Mouse (Mus musculus): ENCODE results near the gene Gm11037. TPM values are rescaled to one million over a fixed set of nuclear protein-coding genes. Genes with fewer than 3 reads are reported as not detected.

Gene Gm11037
- polyA plus RNA-seq, 1 experiment = not detected

- Histone ChIP-seq H3K4me1 (ENCODE audit: control insufficient read depth, insufficient read depth, low read length) (no peaks in the 10 kb centered on the region), H3K27ac (ENCODE audit: insufficient read depth, low read depth, low read length) (no peak overlapping the region), H3K4me3 (ENCODE audit: insufficient read depth, low read depth, low read length) (no peak overlapping the region)
- 85% methylated on average over 8 of the region's 8 CpGs for WGBS
- no peak for TF ChIP-seq CTCF (IDR thresholded peaks at IDR 0.05; ENCODE audit: insufficient read depth, low read depth, low read length)
- TF ChIP-seq POLR2A (IDR thresholded peaks at IDR 0.05; ENCODE audit: insufficient read depth, low read depth, low read length) = no peak
These were observed 1.6 kb downstream of the Gm11037 start for GRCm38 (mm10) chr2:131134826-131135400.

GRCm38 (mm10) chr2:131135521-131136139 is 2.3 kb downstream of the Gm11037 start:
- TF ChIP-seq POLR2A (IDR thresholded peaks at IDR 0.05; ENCODE audit: insufficient read depth, low read depth, low read length) (no peak), CTCF (IDR thresholded peaks at IDR 0.05; ENCODE audit: insufficient read depth, low read depth, low read length) (no peak)
- no peak overlapping the region for H3K27ac ChIP-seq (ENCODE audit: insufficient read depth, low read depth, low read length)
- 83% methylated on average over 11 of the region's 11 CpGs for WGBS
- no peak overlapping the region for H3K4me3 ChIP-seq (ENCODE audit: insufficient read depth, low read depth, low read length)
- no peaks in the 10 kb centered on the region for H3K4me1 ChIP-seq (ENCODE audit: control insufficient read depth, insufficient read depth, low read length)

- no peak overlapping the region for H3K4me3 ChIP-seq (ENCODE audit: insufficient read depth, low read depth, low read length)
- no peak for TF ChIP-seq POLR2A (IDR thresholded peaks at IDR 0.05; ENCODE audit: insufficient read depth, low read depth, low read length)
- no peak for TF ChIP-seq CTCF (IDR thresholded peaks at IDR 0.05; ENCODE audit: insufficient read depth, low read depth, low read length)
- no peak overlapping the region for H3K27ac ChIP-seq (ENCODE audit: insufficient read depth, low read depth, low read length)
- peaks cover 7% of the 10 kb centered on the region; the same call in 1 of the 2 replicates for H3K4me1 ChIP-seq (ENCODE audit: control insufficient read depth, insufficient read depth, low read length)
- WGBS = 90% methylated on average over 4 of the region's 4 CpGs
These were observed 5.0 kb downstream of the Gm11037 start for GRCm38 (mm10) chr2:131138296-131138695.

GRCm38 (mm10) chr2:131138760-131139159 is 5.5 kb downstream of the Gm11037 start:
- WGBS = 96% methylated on average over 7 of the region's 7 CpGs
- TF ChIP-seq CTCF (IDR thresholded peaks at IDR 0.05; ENCODE audit: insufficient read depth, low read depth, low read length) (no peak), POLR2A (IDR thresholded peaks at IDR 0.05; ENCODE audit: insufficient read depth, low read depth, low read length) (no peak)
- no peak overlapping the region for H3K27ac ChIP-seq (ENCODE audit: insufficient read depth, low read depth, low read length)
- peaks cover 7% of the 10 kb centered on the region; the same call in 1 of the 2 replicates for H3K4me1 ChIP-seq (ENCODE audit: control insufficient read depth, insufficient read depth, low read length)
- H3K4me3 ChIP-seq (ENCODE audit: insufficient read depth, low read depth, low read length) = no peak overlapping the region

DNA sequence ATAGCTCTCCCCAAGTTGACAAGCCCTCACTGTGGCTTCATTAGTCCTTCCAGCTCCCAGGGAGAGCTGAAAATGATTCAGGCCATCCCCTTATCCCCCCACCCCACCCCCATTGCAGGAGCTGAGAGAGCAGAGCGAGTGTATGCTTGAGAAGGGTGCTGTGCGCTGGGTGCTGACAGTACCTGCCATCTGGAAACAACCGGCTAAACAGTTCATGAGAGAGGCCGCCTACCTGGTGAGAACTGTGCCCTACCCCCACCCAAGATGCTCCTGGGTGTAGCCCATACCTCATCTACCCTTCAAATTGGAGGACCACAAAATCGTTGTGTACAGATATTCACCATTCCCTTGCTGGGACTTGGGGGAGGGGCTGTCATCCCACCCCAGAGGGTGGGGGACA is 6.0 kb downstream of the Gm11037 start:
- TF ChIP-seq CTCF (IDR thresholded peaks at IDR 0.05; ENCODE audit: insufficient read depth, low read depth, low read length) = no peak
- Histone ChIP-seq H3K27ac (ENCODE audit: insufficient read depth, low read depth, low read length) (no peak overlapping the region), H3K4me3 (ENCODE audit: insufficient read depth, low read depth, low read length) (no peak overlapping the region), H3K4me1 (ENCODE audit: control insufficient read depth, insufficient read depth, low read length) (peaks cover 7% of the 10 kb centered on the region; the same call in 1 of the 2 replicates)
- 90% methylated on average over 5 of the region's 5 CpGs for WGBS

- Histone ChIP-seq H3K4me1 (ENCODE audit: control insufficient read depth, insufficient read depth, low read length) (peaks cover 7% of the 10 kb centered on the region; the same call in 1 of the 2 replicates), H3K4me3 (ENCODE audit: insufficient read depth, low read depth, low read length) (no peak overlapping the region), H3K27ac (ENCODE audit: insufficient read depth, low read depth, low read length) (no peak overlapping the region)
- 78% methylated on average over 5 of the region's 5 CpGs for WGBS
- TF ChIP-seq CTCF (IDR thresholded peaks at IDR 0.05; ENCODE audit: insufficient read depth, low read depth, low read length) (no peak), POLR2A (IDR thresholded peaks at IDR 0.05; ENCODE audit: insufficient read depth, low read depth, low read length) (no peak)
These were observed 6.7 kb downstream of the Gm11037 start for GRCm38 (mm10) chr2:131139886-131140532.

- no peak overlapping the region for H3K27ac ChIP-seq (ENCODE audit: insufficient read depth, low read depth, low read length)
- TF ChIP-seq POLR2A (IDR thresholded peaks at IDR 0.05; ENCODE audit: insufficient read depth, low read depth, low read length) (no peak), CTCF (IDR thresholded peaks at IDR 0.05; ENCODE audit: insufficient read depth, low read depth, low read length) (no peak)
- H3K4me1 ChIP-seq (ENCODE audit: control insufficient read depth, insufficient read depth, low read length) = peaks cover 7% of the 10 kb centered on the region; the same call in 1 of the 2 replicates
- no peak overlapping the region for H3K4me3 ChIP-seq (ENCODE audit: insufficient read depth, low read depth, low read length)
- 79% methylated on average over 5 of the region's 5 CpGs for WGBS
These were observed 7.2 kb downstream of the Gm11037 start for GRCm38 (mm10) chr2:131140533-131140905.

DNA sequence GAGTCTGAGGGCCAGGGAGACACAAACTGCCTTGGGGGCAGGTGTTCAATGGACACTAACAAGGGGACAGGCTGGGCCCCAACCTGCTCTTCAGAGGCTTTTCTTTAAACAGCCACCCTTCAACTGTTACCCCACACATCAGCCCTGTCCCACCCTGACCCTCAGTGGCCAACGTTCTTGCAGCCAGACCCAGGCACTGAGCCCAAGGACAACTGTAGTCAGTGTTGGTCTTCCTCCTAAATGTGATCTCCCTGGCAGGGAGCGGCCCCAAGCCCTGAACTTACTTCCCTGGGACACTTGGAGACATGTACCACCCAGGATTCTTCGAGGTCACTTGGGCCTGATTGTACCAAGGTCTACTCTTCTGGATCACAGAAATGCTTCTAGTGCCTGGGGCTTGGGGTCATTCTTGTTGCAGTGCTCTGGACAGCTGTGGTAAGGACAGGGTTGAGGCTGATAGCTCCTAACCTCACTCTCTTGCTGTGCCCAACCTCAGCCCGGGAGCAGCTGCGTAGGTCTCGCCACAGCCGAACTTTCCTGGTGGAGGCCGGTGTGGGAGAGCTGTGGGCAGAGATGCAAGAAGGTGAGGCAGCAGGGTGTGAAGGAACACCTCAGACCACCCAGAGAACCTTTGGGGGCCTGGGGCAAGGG is 8.2 kb downstream of the Gm11037 start:
- TF ChIP-seq CTCF (IDR thresholded peaks at IDR 0.05; ENCODE audit: insufficient read depth, low read depth, low read length) (no peak), POLR2A (IDR thresholded peaks at IDR 0.05; ENCODE audit: insufficient read depth, low read depth, low read length) (no peak)
- Histone ChIP-seq H3K4me1 (ENCODE audit: control insufficient read depth, insufficient read depth, low read length) (peaks cover 7% of the 10 kb centered on the region; the same call in 1 of the 2 replicates), H3K27ac (ENCODE audit: insufficient read depth, low read depth, low read length) (no peak overlapping the region), H3K4me3 (ENCODE audit: insufficient read depth, low read depth, low read length) (no peak overlapping the region)
- 89% methylated on average over 8 of the region's 8 CpGs for WGBS

DNA sequence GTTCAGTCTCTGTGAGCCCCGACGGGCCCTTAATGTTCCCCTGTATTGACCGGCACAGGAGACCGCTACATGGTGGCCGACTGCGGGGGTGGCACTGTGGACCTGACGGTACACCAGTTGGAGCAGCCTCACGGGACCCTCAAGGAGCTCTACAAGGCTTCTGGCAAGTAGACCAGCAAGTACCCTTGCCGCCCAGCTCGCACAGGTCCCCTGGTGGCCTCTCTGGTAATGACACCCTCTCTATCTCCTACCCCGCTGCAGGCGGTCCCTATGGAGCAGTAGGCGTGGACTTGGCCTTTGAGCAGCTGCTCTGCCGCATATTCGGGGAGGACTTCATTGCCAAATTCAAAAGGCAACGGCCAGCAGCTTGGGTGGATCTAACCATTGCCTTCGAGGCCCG is 9.3 kb downstream of the Gm11037 start:
- no peak for TF ChIP-seq POLR2A (IDR thresholded peaks at IDR 0.05; ENCODE audit: insufficient read depth, low read depth, low read length)
- TF ChIP-seq CTCF (IDR thresholded peaks at IDR 0.05; ENCODE audit: insufficient read depth, low read depth, low read length) = 0 out of 2 replicates have a peak, but pooled peaks have one; percentile 15
- WGBS = 41% methylated on average over 18 of the region's 18 CpGs
- Histone ChIP-seq H3K4me3 (ENCODE audit: insufficient read depth, low read depth, low read length) (no peak overlapping the region), H3K4me1 (ENCODE audit: control insufficient read depth, insufficient read depth, low read length) (peaks cover 7% of the 10 kb centered on the region; the same call in 1 of the 2 replicates), H3K27ac (ENCODE audit: insufficient read depth, low read depth, low read length) (no peak overlapping the region)

Measured in olfactory bulb, adult 2 months (tissue).